Mouse (Mus musculus) layer of hippocampus, postnatal 10 days (tissue): Measurements from ENCODE around the gene Pitpnc1. TPM values are rescaled to one million over a fixed set of nuclear protein-coding genes. Genes with fewer than 3 reads are reported as not detected.

Source experiments
- DNase-seq, 2 experiments: peaks; one replicate each; pipeline ENCODE4 v3.0.0; 2021; ENCODE audit warnings: low spot score in 2 of 2
- total RNA-seq, 2 experiments: library from RNA; stranded (reverse); gene quantifications; 2 replicates each; pipeline ENCODE4 v1.2.3; 2021

Gene Pitpnc1
- total RNA-seq, 2 experiments from 2014 or later, result 60.3 to 65.2 TPM

- no peak for DNase-seq
Measured at GRCm38 (mm10) chr11:107443121-107444095, 27.1 kb downstream of the Pitpnc1 start.

- no peak for DNase-seq
Measured at GRCm38 (mm10) chr11:107441050-107441449, 29.4 kb downstream of the Pitpnc1 start.

GRCm38 (mm10) chr11:107438140-107438539, 32.4 kb downstream of the Pitpnc1 start:
- no peak for DNase-seq

- no peak for DNase-seq
Measured at GRCm38 (mm10) chr11:107437723-107438122, 32.8 kb downstream of the Pitpnc1 start.

- DNase-seq, result no peak
Measured at GRCm38 (mm10) chr11:107435776-107436449, 34.6 kb downstream of the Pitpnc1 start.

GRCm38 (mm10) chr11:107431197-107431965, 39.1 kb downstream of the Pitpnc1 start:
- DNase-seq, result no peak

- no peak for DNase-seq
Measured at GRCm38 (mm10) chr11:107428011-107428410, 42.5 kb downstream of the Pitpnc1 start.

- no peak for DNase-seq
Measured at GRCm38 (mm10) chr11:107424176-107424575, 46.3 kb downstream of the Pitpnc1 start.

GRCm38 (mm10) chr11:107422356-107422754, 48.1 kb downstream of the Pitpnc1 start:
- DNase-seq, result no peak

GRCm38 (mm10) chr11:107421751-107422355, 48.6 kb downstream of the Pitpnc1 start:
- DNase-seq, result no peak

GRCm38 (mm10) chr11:107419925-107420324, 50.6 kb downstream of the Pitpnc1 start:
- DNase-seq, result peak in 1 of 2 experiments; percentile 54

- DNase-seq, result peak in 1 of 2 experiments; percentile 29
Measured at GRCm38 (mm10) chr11:107417041-107417583, 53.4 kb downstream of the Pitpnc1 start.

GRCm38 (mm10) chr11:107416561-107416926, 54.0 kb downstream of the Pitpnc1 start:
- DNase-seq, result peak in 1 of 2 experiments; percentile 52

- no peak for DNase-seq
Measured at GRCm38 (mm10) chr11:107415901-107416560, 54.5 kb downstream of the Pitpnc1 start.

GRCm38 (mm10) chr11:107414996-107415747, 55.3 kb downstream of the Pitpnc1 start:
- DNase-seq, result no peak

GRCm38 (mm10) chr11:107413251-107413655, 57.2 kb downstream of the Pitpnc1 start:
- peak; percentile 60 to 72 for DNase-seq

- no peak for DNase-seq
Measured at GRCm38 (mm10) chr11:107412128-107412527, 58.4 kb downstream of the Pitpnc1 start.

- DNase-seq, result no peak
Measured at GRCm38 (mm10) chr11:107411576-107411975, 58.9 kb downstream of the Pitpnc1 start.

GRCm38 (mm10) chr11:107410804-107411203, 59.7 kb downstream of the Pitpnc1 start:
- DNase-seq, result no peak
